Mouse (Mus musculus) kidney, adult 2 months (tissue): ENCODE data around the gene Capzb.

ENCODE experiments used
- CTCF ChIP-seq: fragments of 200-500 bp; conservative IDR thresholded peaks from 2 replicates; pipeline ENCODE4 v1.5.1; 2011; ENCODE audit warnings: low read depth, mild to moderate bottlenecking, control low read depth, low read length, moderate library complexity, mixed read lengths; ENCODE audit not compliant: insufficient read depth, insufficient read length
- POLR2A ChIP-seq: fragments of 200-500 bp; IDR thresholded peaks from one replicate; pipeline ENCODE4 v1.6.1; 2011; ENCODE audit warnings: low read depth, low read length, control low read depth

DNA sequence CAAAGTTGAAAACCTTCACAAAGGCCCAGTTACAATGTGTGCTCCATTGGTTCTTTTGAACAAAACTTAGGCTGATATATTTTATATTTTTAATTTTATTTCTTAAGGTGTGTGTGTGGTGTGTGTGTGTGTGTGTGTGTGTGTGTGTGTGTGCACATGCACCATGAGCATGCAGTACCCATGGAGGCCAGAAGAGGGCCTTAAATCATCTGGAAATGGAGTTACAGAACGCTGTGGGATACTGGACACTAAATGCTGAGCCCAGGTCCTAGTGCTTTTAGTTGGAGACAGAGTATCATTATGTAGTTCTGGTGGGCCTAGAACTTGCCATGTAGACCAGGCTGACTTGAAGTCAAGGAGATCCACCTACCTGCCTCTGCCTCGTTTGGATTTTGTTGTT, 13.5 kb upstream of the Capzb start:
- no peak for TF ChIP-seq CTCF
- no peak for TF ChIP-seq POLR2A
